Mouse (Mus musculus) limb, embryonic 15.5 days (tissue): ENCODE results near the gene Comt. TPM values are rescaled to one million over a fixed set of nuclear protein-coding genes. Genes with fewer than 3 reads are reported as not detected.

ENCODE experiments used
- ATAC-seq: fragments of 200-750 bp; cut with Nextera tagmentation; 2 replicates; pipeline ENCODE4 v1.8.0; 2017; ENCODE audit warnings: low read depth, moderate TSS enrichment; ENCODE audit not compliant: insufficient number of reproducible peaks, low FRiP score, low TSS enrichment
- H3K27ac ChIP-seq: fragments of 300-500 bp; sonication (generic); 2 replicates; pipeline ENCODE4 v1.5.1; 2015; ENCODE audit warnings: moderate library complexity, mild to moderate bottlenecking, inconsistent platforms
- H3K27me3 ChIP-seq: fragments of 300-500 bp; sonication (generic); 2 replicates; pipeline ENCODE4 v1.6.1; 2015; ENCODE audit warnings: inconsistent platforms
- H3K36me3 ChIP-seq: fragments of 300-500 bp; sonication (generic); 2 replicates; pipeline ENCODE4 v1.6.1; 2015; ENCODE audit warnings: inconsistent platforms
- H3K4me1 ChIP-seq: fragments of 300-500 bp; sonication (generic); 2 replicates; pipeline ENCODE4 v1.6.1; 2015; ENCODE audit warnings: inconsistent platforms
- H3K4me2 ChIP-seq: fragments of 300-500 bp; sonication (generic); 2 replicates; pipeline ENCODE4 v1.6.1; 2015; ENCODE audit warnings: mild to moderate bottlenecking, inconsistent platforms
- H3K4me3 ChIP-seq: fragments of 300-500 bp; sonication (generic); 2 replicates; pipeline ENCODE4 v1.5.1; 2015; ENCODE audit warnings: mild to moderate bottlenecking, inconsistent platforms
- H3K9ac ChIP-seq: fragments of 300-500 bp; sonication (generic); 2 replicates; pipeline ENCODE4 v1.6.1; 2015; ENCODE audit warnings: inconsistent platforms
- H3K9me3 ChIP-seq: fragments of 300-500 bp; sonication (generic); 2 replicates; pipeline ENCODE4 v1.6.1; 2016; ENCODE audit warnings: inconsistent platforms
- WGBS: fragments of 180-500 bp; shearing (Covaris S2); methylation state at CpG from one replicate; pipeline ENCODE4 v1.1.7; 2015; 5-methylcytosine and 5-hydroxymethylcytosine counted together
- polyA plus RNA-seq: library from polyadenylated mRNA; unstranded; fragments of >200 nt; fragmentation: Nextera tagmentation; extraction: Ambion mirVana; gene quantifications from 2 replicates; pipeline ENCODE4 v1.2.1, GENCODE M21; 2015

The Comt gene
- polyA plus RNA-seq, 1 experiment from 2014 or later: 119 TPM

- Histone ChIP-seq H3K27me3 (no peaks in the 10 kb centered on the region), H3K4me2 (peak overlapping the region; percentile 19), H3K4me1 (peaks cover 36% of the 10 kb centered on the region), H3K36me3 (no peaks in the 10 kb centered on the region), H3K9me3 (no peaks in the 10 kb centered on the region), H3K4me3 (no peak overlapping the region), H3K9ac (no peak overlapping the region), H3K27ac (peak overlapping the region; percentile 22; the same call in 1 of the 2 replicates)
- whole genome bisulfite sequencing: 15% methylated on average over 12 of the region's 12 CpGs
- no peak for ATAC-seq
Observed at GRCm38 (mm10) chr16:18459335-18459954, 32.8 kb upstream of the Comt start.

GRCm38 (mm10) chr16:18458661-18459060 is 32.0 kb upstream of the Comt start:
- ATAC-seq: no peak
- no peaks in the 10 kb centered on the region for H3K27me3 ChIP-seq
- no peak overlapping the region for H3K27ac ChIP-seq
- H3K4me3 ChIP-seq: no peak overlapping the region
- H3K9ac ChIP-seq: no peak overlapping the region
- H3K4me2 ChIP-seq: no peak overlapping the region
- H3K9me3 ChIP-seq: no peaks in the 10 kb centered on the region
- no peaks in the 10 kb centered on the region for H3K36me3 ChIP-seq
- peaks cover 31% of the 10 kb centered on the region for H3K4me1 ChIP-seq

- Histone ChIP-seq H3K4me3 (no peak overlapping the region), H3K27me3 (no peaks in the 10 kb centered on the region), H3K4me2 (no peak overlapping the region), H3K9ac (no peak overlapping the region), H3K4me1 (peaks cover 25% of the 10 kb centered on the region), H3K36me3 (no peaks in the 10 kb centered on the region), H3K27ac (no peak overlapping the region), H3K9me3 (no peaks in the 10 kb centered on the region)
- no peak for ATAC-seq
- 81% methylated on average over 6 of the region's 6 CpGs for WGBS
Observed at GRCm38 (mm10) chr16:18455407-18455806, 28.8 kb upstream of the Comt start.

GRCm38 (mm10) chr16:18453846-18454245 is 27.2 kb upstream of the Comt start:
- H3K9ac ChIP-seq: no peak overlapping the region
- H3K27me3 ChIP-seq: no peaks in the 10 kb centered on the region
- H3K4me3 ChIP-seq: no peak overlapping the region
- H3K4me2 ChIP-seq: no peak overlapping the region
- no peak for ATAC-seq
- H3K9me3 ChIP-seq: no peaks in the 10 kb centered on the region
- no peak overlapping the region for H3K27ac ChIP-seq
- H3K36me3 ChIP-seq: no peaks in the 10 kb centered on the region
- 48% methylated on average over 5 of the region's 5 CpGs for WGBS
- H3K4me1 ChIP-seq: peaks cover 9% of the 10 kb centered on the region

- no peaks in the 10 kb centered on the region for H3K27me3 ChIP-seq
- no peak overlapping the region for H3K27ac ChIP-seq
- no peaks in the 10 kb centered on the region for H3K36me3 ChIP-seq
- H3K4me2 ChIP-seq: no peak overlapping the region
- H3K9me3 ChIP-seq: no peaks in the 10 kb centered on the region
- no peak overlapping the region for H3K4me3 ChIP-seq
- no peak for ATAC-seq
- H3K9ac ChIP-seq: no peak overlapping the region
- peaks cover 21% of the 10 kb centered on the region for H3K4me1 ChIP-seq
- WGBS: 77% methylated on average over 8 of the region's 8 CpGs
Observed at GRCm38 (mm10) chr16:18452361-18452862, 25.8 kb upstream of the Comt start.

- no peak overlapping the region for H3K9ac ChIP-seq
- no peak overlapping the region for H3K27ac ChIP-seq
- H3K9me3 ChIP-seq: no peaks in the 10 kb centered on the region
- H3K36me3 ChIP-seq: no peaks in the 10 kb centered on the region
- WGBS: 33% methylated on average over 9 of the region's 9 CpGs
- ATAC-seq: no peak
- H3K27me3 ChIP-seq: no peaks in the 10 kb centered on the region
- no peak overlapping the region for H3K4me2 ChIP-seq
- peaks cover 21% of the 10 kb centered on the region for H3K4me1 ChIP-seq
- H3K4me3 ChIP-seq: no peak overlapping the region
Observed at GRCm38 (mm10) chr16:18451486-18452181, 25.0 kb upstream of the Comt start.

GRCm38 (mm10) chr16:18449005-18449404 is 22.4 kb upstream of the Comt start:
- Histone ChIP-seq H3K27me3 (no peaks in the 10 kb centered on the region), H3K4me3 (no peak overlapping the region), H3K27ac (no peak overlapping the region), H3K4me1 (peaks cover 21% of the 10 kb centered on the region), H3K9ac (no peak overlapping the region), H3K4me2 (no peak overlapping the region), H3K9me3 (no peaks in the 10 kb centered on the region), H3K36me3 (no peaks in the 10 kb centered on the region)
- WGBS: 82% methylated on average over 4 of the region's 4 CpGs
- no peak for ATAC-seq

GRCm38 (mm10) chr16:18448104-18448503 is 21.5 kb upstream of the Comt start:
- Histone ChIP-seq H3K9me3 (no peaks in the 10 kb centered on the region), H3K9ac (no peak overlapping the region), H3K4me1 (peaks cover 21% of the 10 kb centered on the region), H3K4me3 (no peak overlapping the region), H3K27me3 (no peaks in the 10 kb centered on the region), H3K4me2 (no peak overlapping the region), H3K27ac (peak overlapping the region; percentile 61; the same call in 1 of the 2 replicates), H3K36me3 (no peaks in the 10 kb centered on the region)
- WGBS: 31% methylated on average over 6 of the region's 6 CpGs
- no peak for ATAC-seq

- Histone ChIP-seq H3K36me3 (no peaks in the 10 kb centered on the region; the same call in 1 of the 2 replicates), H3K9me3 (no peaks in the 10 kb centered on the region), H3K27me3 (no peaks in the 10 kb centered on the region), H3K27ac (peak overlapping the region; percentile 38; the same call in 1 of the 2 replicates), H3K4me3 (no peak overlapping the region), H3K4me2 (no peak overlapping the region), H3K4me1 (peaks cover 21% of the 10 kb centered on the region), H3K9ac (no peak overlapping the region)
- ATAC-seq: no peak
Observed at GRCm38 (mm10) chr16:18447243-18447642, 20.6 kb upstream of the Comt start.

- Histone ChIP-seq H3K4me3 (no peak overlapping the region), H3K9me3 (no peaks in the 10 kb centered on the region), H3K36me3 (peaks cover 12% of the 10 kb centered on the region), H3K27me3 (no peaks in the 10 kb centered on the region), H3K4me2 (no peak overlapping the region), H3K4me1 (peaks cover 8% of the 10 kb centered on the region), H3K9ac (no peak overlapping the region), H3K27ac (no peak overlapping the region)
- 24% methylated on average over 8 of the region's 8 CpGs for WGBS
- peak; percentile 60 for ATAC-seq
Observed at GRCm38 (mm10) chr16:18443385-18443841, 16.8 kb upstream of the Comt start.

- Histone ChIP-seq H3K36me3 (peaks cover 11% of the 10 kb centered on the region), H3K4me3 (no peak overlapping the region), H3K9ac (no peak overlapping the region), H3K9me3 (no peaks in the 10 kb centered on the region), H3K27me3 (no peaks in the 10 kb centered on the region), H3K27ac (no peak overlapping the region), H3K4me1 (no peaks in the 10 kb centered on the region), H3K4me2 (no peak overlapping the region)
- no peak for ATAC-seq
- WGBS: 82% methylated on average over 6 of the region's 6 CpGs
Observed at GRCm38 (mm10) chr16:18436128-18436527, 9.5 kb upstream of the Comt start.

- H3K27ac ChIP-seq: no peak overlapping the region
- H3K4me1 ChIP-seq: no peaks in the 10 kb centered on the region
- no peak for ATAC-seq
- 88% methylated on average over 5 of the region's 5 CpGs for WGBS
- no peak overlapping the region for H3K4me3 ChIP-seq
- H3K36me3 ChIP-seq: peaks cover 10% of the 10 kb centered on the region; the same call in 1 of the 2 replicates
- no peak overlapping the region for H3K9ac ChIP-seq
- no peak overlapping the region for H3K4me2 ChIP-seq
- no peaks in the 10 kb centered on the region for H3K27me3 ChIP-seq
- H3K9me3 ChIP-seq: no peaks in the 10 kb centered on the region
Observed at GRCm38 (mm10) chr16:18433341-18433920, 6.8 kb upstream of the Comt start.
